Mouse (Mus musculus): ENCODE results near the gene Malsu1.

Malsu1 gene

DNA sequence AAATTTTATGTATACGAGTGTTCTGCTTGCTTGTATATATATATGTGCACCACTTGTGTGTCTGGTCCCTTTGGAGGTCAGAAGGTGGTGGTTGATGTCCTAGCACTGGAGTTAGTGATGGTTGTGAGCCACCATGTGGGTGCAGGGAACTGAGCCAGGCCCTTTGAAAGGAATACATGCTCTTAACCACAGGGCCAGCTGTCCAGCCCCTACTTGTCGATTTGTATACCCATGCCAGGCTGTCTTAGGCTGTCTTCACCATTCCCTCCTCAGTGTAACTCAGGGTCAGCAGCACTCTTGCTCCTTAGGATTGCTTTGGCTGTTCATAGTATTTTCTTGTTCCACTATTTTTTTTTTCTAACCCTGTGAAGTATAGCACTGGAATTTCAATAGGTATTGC lies 4.3 kb downstream of the Malsu1 start:
- DNase-seq: no peak

DNA sequence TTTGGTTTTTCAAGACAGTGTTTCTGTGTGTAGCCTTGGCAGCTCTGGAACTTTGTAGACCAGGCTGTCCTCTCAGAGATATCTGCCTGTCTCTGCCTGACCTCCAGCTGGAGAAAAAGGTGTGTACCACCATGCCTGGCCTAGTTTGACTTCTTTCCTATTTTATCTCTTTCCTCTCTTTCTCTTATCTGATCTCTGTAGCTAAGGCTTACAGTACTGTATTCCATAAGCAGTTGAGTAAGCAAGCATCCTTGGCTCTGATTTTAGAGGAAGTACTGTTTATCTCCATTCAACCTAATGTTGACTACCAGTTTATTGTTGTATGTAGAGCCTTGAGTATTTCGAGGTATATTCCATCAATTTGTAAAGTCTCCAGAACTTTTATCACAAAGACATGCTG lies 5.7 kb downstream of the Malsu1 start:
- DNase-seq: no peak

DNA sequence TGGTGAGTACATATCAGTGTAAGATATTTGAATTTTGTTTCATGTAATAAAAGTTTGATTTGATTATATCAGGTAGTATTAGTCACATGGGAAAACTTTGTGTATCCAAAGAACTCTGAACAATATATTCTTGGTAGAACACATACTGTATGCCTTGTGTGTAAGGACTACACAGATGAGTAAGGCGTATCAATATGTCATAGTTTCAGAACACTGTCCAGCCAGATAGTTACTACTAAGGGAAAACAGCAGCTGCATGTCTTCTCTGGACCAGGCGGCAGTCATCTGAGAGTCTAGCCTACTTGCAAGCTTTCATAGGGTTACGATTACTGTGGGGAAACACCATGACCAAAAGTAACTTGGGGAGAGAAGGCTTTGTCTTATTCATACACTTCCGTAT lies 9.4 kb downstream of the Malsu1 start:
- no peak for DNase-seq

DNA sequence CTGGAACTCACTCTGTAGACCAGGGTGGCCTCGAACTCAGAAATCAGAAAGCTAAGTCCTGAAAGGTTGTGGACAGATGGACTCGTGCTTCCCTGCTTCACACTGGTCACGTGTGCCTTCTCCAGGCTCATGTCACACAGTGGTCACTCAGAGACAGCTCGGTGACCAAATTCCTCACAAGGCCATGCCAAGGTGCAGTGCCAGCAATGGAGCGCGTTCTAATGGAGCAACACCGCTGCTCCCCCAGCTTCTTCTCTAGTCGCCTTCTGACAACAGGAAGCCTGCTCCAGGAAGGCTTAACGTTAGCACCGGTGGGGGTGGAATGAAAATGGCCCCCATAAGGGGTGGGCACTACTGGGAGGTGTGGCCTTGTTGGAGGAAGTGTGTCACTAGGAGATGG lies 21.4 kb downstream of the Malsu1 start:
- no peak for DNase-seq

DNA sequence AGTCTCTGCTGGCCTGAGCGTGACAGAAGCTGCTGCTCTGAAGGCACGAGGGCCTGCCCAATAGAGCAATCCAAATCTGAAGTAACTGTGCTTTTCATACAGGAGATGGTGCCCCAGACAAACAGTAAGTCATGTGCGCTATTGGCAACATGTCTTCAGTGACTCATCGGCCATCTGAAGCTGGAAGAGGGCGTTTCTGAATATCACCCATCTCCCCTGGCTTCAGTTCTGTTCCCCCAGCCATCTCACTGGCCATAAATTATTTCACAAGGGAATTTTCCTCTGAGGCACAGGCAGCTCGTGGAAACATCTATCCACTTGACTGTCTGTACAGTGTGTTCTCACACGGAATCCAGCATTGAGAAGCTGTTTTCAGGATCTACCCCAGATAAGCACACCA lies 22.8 kb downstream of the Malsu1 start:
- no peak for DNase-seq

DNA sequence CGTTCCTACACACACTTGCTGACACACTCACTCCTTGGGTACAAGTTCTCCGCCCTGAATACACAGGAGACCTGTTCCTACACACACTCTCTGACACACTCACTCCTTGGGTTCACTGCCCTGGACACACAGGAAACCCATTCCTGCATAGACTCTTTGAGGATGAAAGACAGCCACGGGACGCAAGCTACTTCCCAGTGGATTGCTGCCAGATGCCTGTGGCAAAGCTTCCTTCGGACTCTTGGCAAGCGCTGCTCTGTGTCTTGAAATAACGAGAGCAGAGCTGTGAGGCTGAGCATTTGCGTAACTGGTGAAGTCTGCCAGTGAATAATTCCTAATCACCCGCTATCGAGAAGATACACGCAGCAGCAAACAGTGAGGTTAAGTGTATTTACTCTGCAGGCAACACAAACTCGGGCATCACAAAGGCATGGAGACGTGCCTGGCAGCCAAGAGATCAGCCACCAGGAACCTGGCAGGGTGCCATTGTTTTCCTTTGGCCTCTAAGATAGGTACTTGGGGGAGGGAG lies 23.4 kb downstream of the Malsu1 start:
- no peak for DNase-seq

DNA sequence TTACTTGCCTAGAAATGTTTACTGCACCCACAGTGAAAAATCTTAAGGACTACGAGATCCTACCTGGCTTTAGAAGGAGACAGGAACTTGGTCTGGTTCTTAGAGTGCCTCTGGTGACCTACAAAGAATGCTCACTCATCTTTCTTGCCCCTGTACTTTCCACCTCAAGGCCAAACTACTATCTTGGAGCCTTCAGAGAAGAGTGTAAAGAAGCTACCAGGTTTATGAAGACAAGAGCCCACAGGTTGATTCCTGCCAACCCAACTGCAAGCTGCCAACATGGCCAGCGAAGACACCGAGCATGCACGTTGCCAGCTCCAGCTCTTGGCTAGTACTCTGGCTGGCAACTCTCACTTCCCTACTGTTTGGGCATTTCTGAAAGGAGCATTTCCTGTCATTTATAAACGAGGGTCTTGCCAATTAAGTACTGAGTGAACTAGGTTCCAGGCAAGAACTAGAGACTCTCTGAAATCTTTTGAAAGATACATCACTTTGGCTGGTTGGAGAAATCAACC lies 24.1 kb downstream of the Malsu1 start:
- DNase-seq: no peak

DNA sequence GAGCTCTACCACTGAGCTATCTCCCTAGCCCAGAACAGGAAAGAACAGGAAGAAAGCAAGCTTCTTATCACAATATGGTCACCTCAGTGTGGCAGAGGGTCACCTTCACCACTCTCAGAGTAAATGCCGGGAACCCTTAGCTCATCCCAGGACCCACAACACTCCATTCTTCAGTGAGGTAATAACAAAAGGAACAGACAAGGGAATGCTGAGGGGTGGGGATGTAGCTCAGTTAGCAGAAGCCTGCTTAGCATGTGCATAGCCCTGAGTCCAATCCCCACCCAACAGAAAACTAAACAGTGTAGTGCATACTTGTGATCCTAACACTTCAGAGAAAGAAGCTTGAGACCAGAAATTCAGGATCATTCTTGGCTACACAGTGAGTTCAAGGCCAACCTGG lies 25.5 kb downstream of the Malsu1 start:
- DNase-seq: no peak

DNA sequence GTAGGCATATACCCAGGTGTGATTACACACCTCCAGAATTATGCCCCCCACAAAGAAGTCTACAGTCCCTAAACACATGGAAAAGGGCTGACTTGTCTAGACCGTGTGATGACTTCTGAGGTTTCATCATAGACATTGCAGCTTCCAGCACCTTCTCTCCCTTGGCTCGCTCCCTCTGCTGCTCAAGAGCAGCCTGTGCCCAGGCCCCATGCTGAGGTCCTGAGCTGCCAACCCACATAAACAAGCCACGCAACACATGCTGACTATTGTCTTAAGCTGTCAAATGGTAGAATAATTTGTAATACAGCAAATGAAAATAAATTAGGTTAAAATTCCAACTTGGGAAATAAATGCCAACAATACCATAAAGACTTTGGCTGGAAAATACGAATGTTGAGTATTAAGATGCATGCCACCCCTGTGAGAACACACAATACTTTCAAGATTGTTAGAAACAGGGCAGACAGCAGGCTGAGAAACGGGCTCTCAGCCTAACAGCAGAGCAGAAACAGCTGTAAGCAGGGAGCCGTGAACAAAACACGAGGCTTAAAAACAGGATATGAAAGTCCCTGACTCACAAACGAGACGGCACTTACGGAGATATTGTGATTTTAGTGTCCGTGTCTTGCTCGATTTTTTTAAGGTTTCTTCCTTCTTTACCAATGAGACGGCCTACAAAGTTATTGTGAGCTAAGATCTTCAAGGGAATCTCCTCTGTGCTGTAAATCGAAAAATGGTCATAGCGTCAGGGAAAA lies 33.3 kb downstream of the Malsu1 start:
- no peak for DNase-seq

DNA sequence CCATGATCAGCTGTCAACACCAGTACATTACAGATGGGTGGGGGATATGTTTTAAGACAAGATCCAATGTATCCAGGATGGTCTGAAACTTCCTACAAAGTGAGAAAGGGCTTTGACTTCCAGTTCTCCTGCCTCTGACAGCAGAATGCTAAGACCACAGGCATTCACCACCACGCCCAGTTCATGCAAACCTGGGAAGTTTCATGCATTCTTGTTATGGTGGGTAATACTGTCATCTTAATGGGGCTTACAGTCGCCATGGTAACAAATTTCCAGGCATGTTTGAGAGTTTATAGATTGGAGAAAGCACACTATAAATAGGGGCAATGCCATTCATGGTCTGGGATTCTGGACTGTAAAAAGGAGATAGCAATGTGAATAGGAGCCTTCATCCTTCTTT lies 35.6 kb downstream of the Malsu1 start:
- DNase-seq: no peak

DNA sequence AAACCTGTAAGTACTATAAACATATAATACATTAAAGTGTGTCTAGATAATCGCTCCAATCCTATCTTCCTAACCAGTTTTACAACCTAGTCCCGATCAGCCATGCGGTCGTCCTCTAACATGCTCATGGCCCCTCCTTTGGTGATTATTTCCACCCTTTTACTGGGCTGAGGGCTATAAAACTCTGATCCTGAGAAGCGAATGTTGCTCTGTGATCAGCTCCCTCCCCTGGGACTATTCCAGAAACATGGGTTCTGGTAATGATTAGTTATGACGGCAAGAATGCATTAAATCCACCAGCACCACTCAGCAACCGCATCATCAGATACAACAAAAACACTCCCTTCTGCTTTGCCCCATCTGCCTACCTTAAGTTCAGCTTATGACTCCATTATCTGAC lies 40.3 kb downstream of the Malsu1 start:
- DNase-seq: no peak

DNA sequence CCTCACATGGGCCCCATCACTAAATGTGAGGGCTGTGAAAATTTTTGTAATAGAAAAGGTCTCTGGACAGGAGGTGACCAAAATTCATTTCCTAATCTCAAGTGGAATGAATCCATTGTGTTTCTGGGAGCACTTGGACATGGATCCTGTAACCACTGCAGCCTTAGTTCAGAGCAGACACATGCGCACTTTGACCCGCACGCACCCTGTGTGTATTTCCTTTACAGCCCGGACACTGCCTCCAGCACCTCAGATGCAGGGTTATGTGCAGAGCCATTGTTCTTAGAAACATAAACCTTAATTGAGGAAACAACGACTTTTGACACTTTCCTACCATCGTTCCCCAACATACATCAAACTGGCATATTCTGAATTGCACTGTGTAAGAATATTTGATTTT lies 40.9 kb downstream of the Malsu1 start:
- no peak for DNase-seq

DNA sequence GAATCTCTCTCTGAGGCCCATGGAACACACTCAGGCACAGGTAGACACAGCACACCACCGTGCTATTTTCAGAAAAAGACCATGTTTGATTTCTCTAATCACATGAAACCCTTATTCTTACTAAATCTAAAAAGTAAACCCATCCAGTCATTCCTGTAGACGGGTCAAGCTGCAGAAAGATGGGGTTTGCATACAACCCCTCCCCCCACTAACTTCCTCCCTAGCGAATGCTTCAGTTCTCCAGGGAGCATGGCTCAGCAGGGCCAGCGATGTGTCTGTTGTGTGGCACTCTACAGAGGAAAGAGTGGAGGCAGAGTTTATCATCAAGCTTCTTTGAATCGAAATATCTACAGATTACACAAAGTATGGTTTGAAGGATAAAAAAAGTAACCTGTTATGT lies 42.0 kb downstream of the Malsu1 start:
- no peak for DNase-seq

DNA sequence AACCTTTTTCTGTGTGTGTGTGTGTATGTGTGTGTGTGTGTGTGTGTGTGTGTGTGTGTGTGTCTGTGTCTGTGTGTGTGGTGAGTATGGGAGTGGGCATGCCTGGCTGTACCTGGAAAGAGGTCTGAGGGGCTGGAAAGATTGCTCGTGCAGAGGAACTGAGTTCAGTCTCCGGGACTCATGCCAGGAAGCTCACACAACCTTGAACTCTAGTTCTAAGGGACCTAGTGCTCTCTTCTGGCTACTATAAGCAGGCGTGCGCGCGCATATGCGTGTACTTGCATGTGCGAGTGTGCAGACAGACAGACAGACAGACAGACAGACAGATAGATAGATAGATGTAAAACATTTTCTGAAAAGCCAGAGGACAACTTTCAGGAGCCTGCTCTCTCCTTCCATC lies 42.6 kb downstream of the Malsu1 start:
- no peak for DNase-seq

DNA sequence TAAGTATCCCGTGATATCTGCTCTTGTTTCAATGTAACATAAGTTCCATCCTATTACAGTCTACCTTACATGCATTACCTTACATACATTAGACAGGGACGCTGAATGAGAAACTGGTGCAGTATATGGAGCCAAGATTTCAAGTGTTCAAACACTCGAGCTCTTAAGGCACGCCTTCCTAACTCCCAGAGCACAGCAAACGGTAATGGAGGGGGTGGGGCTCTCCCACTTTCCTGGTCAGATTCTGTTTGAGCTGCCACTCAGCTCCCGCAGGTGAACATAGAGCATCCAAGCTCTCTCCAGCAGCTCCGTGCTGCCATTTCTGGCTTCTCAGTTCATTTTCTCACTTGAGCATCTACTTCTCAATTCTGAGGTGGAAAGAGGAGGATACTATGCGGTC lies 44.9 kb downstream of the Malsu1 start:
- DNase-seq: no peak

DNA sequence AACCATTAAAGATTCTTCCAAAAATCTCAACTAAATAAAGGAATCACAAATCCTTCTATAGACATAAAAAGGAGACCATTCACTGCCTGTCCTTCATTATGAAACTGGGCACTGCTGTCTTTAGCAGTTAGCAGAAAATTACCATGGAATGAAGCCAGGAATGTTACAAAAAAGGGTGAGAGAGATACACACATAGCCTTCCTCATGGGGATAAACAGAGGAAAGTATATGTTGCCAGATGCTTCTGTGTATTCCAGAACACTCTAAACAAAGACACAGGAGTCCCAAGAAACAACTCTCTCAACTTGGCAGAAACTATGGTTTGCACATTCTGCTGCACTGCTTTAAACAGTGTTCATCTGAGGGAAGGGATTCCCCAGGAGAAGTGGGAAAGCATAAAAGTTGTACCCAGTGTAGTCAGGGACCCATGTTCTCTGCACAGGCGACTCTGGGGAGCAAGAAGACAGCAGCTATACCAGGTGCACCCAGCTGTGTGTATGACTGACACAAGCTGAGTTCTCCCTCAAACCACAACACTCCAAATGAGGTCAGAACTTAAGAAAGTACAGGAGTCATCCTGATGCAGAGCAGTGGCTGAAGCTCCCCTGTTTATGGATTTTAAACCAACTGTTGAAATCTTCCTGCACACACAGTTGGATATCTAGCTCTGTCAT lies 46.0 kb downstream of the Malsu1 start:
- peak; percentile 41 for DNase-seq

DNA sequence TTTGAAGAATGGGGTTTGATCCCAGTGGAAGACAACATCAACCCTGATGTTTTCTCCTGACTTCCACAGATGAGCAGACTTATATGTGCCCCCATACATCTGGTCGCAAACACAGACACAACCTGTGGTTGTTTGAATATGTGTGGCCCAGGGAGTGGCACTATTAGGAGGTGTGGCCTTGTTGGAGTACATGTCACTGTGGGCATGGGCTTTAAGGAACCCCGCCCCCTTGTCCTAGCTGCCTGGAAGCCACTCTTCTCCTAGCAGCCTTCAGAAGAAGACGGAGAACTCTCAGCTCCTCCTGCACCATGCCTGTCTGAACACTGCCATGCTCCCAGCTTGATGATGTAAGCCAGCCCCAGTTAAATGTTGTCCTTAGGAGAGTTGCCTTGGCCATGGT lies 46.8 kb downstream of the Malsu1 start:
- DNase-seq: no peak

DNA sequence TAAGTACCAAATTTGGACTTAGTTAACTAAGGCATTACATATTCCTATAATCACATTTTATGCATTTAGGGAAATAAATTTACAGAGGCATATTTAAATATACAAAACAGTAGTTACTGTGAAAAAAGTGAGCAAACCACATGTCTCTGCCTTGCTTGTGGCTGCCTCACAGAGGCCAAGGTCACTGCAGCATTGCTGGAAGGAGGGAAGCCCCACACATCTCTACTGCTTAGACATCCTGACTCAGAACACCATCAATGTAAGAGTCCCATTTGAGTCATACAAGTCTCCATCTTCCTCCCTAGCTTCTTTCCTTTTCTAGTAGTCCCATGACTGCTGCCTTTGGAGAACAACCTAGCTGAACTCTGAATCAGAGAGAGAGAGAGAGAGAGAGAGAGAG lies 56.7 kb downstream of the Malsu1 start:
- DNase-seq: no peak

DNA sequence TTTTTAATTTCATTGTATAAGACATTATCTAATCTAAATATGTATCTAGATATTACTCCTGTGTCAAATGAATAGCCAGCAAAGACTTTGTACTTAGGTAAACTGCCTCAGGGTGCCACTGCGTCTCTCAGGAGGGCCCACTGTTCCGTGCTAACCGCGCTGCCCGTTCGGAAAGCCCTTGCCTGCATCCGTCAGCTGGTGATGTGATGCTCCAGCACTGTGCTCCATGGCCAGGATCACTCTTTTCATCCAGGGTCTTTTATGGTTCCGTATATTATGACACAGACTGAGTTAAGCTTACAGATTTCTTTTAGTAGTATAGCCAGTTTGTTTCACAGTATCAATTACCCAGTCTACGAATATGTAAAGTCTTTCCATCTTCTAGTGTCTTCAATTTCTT lies 58.3 kb downstream of the Malsu1 start:
- no peak for DNase-seq

DNA sequence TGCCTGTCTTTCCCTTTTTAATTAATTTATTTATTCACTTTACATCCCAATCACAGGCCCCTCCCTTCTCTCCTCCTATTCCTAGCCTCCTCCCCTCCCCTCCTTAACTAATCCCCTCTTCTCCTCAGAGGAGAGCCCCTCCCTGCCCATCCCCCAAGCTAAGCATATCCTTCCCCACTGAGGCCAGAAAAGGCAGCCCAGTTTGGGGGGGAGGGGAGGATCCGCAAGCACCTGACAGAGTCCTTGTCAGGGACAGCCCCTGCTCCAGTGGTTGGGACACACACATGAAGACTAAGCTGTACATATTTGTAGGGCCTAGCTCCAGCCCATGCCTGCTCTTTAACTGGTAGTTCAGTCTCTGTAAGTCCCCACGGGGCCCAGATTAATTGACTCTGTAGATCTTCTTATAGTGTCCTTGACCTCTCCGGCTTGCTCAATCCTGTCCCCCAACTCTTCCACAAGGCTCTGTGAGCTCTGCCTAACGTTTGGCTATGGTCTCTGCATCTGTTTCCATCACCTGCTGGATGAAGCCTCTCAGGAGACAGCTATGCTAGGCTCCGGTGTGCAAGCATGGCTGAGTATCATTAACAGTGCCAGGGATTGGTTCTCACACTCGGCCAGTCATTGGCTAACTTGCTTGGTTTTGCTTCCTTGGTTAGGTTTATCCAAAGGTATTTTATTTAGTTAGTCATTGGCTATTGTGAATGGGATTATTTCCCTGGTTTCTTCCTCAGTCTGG lies 58.9 kb downstream of the Malsu1 start:
- DNase-seq: no peak

All from thymus, postnatal 14 days (tissue).